Mouse (Mus musculus): ENCODE data around the gene Zcchc13. TPM values are rescaled to one million over a fixed set of nuclear protein-coding genes. Genes with fewer than 3 reads are reported as not detected.
A peak's percentile ranks its signal among the peaks of the same experiment; 100 is the strongest.

The Zcchc13 gene
- not detected for total RNA-seq (2021)
- long read RNA-seq, experiment 1, result 0 reads
- long read RNA-seq, experiment 2, result 0 reads

- no peak within 1 kb of the TSS for H3K27ac ChIP-seq
- intact Hi-C loops (cut with DNase I), result no loop called here
- DNase-seq, result no peak
- H3K4me3 ChIP-seq, result no peak within 1 kb of the TSS
- no peak for TF ChIP-seq CTCF (IDR thresholded peaks at IDR 0.05)
Measured at GRCm38 (mm10) chrX:103630303-103630702, at the start of gene Zcchc13. Gene Zcchc13 (plus strand): TSS chrX:103630586.

DNA sequence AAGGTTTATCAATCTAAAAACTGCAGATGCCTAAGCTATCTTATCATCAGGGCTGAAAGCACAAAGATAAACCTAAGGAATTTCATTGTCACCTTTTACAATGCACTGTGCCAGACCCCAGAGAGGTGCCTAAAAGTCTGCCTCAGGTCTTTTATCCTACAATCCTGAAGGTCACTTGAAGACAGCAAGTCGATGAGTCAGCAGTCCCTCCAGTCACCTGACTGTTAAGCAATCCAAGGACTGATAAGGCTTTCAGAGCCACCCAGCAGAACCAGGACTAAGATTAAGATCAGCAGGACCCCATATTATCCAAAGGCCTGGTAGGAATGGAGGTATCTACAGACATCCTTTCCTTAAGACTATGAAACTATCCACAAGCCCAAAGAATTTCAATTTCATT, 46.1 kb upstream of the Zcchc13 start:
- DNase-seq, result no peak
- intact Hi-C loops (cut with DNase I), result no loop called here
- Histone ChIP-seq H3K4me3 (peak overlapping the region; percentile 48; the same call in 1 of the 2 replicates), H3K27ac (peak overlapping the region; percentile 63)
- TF ChIP-seq CTCF (IDR thresholded peaks at IDR 0.05), result no peak

DNA sequence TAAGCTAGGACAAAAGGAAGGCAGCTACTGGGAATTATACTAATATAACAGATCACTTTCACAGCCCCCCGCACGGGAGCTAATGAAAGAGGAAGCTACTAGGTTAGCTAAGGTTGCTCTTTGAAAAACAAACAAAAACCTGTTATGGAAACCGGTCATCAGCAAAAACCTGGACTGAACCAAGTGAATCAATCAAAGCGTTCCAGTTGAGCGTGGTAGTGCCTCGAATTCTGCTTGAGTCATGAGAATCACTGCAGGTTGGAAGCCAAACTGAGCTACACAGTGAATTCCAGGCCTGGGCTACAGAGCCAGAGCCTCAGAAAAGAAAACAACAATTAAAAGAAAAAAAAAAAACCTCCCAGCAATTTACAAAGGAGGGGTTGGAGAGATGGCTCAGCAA, 38.3 kb upstream of the Zcchc13 start:
- no peak for TF ChIP-seq CTCF (IDR thresholded peaks at IDR 0.05)
- Histone ChIP-seq H3K27ac (peak overlapping the region; percentile 62), H3K4me3 (peak overlapping the region; percentile 24; the same call in 1 of the 2 replicates)
- intact Hi-C loops (cut with DNase I), result no loop called here
- DNase-seq, result no peak

DNA sequence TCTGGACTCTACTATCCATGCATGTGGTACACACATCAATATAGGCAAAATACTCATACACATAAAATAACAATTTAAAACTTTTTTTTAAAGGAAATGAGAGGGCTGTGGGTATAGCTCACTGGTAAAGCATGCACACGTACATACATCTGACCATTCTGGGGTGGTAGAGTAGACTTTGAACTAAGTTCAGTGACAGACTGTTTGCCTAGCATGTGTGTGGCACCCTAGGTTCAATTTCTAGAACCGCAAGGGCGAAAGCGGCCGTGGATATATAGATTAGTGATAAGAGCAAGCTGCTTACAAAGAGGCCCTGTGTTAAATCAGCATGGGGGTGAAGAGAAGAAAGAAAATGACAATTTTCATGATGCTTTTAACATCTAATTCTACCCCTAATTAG, 27.8 kb upstream of the Zcchc13 start:
- TF ChIP-seq CTCF (IDR thresholded peaks at IDR 0.05), result no peak
- Histone ChIP-seq H3K27ac (no peak overlapping the region), H3K4me3 (no peak overlapping the region)
- DNase-seq, result no peak
- intact Hi-C loops (cut with DNase I), result no loop called here

- no peak overlapping the region for H3K27ac ChIP-seq
- no peak for DNase-seq
- intact Hi-C loops (cut with DNase I), result no loop called here
- no peak overlapping the region for H3K4me3 ChIP-seq
- no peak for TF ChIP-seq CTCF (IDR thresholded peaks at IDR 0.05)
Measured at GRCm38 (mm10) chrX:103604211-103604610, 26.2 kb upstream of the Zcchc13 start.

- Histone ChIP-seq H3K4me3 (no peak overlapping the region), H3K27ac (peak overlapping the region; percentile 65)
- no peak for DNase-seq
- no peak for TF ChIP-seq CTCF (IDR thresholded peaks at IDR 0.05)
- intact Hi-C loops (cut with DNase I), result no loop called here
Measured at GRCm38 (mm10) chrX:103605473-103605872, 24.9 kb upstream of the Zcchc13 start.

- Histone ChIP-seq H3K4me3 (no peak overlapping the region), H3K27ac (no peak overlapping the region)
- no peak for DNase-seq
- peak; percentile 50 for TF ChIP-seq CTCF (IDR thresholded peaks at IDR 0.05)
- intact Hi-C loops (cut with DNase I), result no loop called here
Measured at GRCm38 (mm10) chrX:103610401-103610800, 20.0 kb upstream of the Zcchc13 start.

- no peak for TF ChIP-seq CTCF (IDR thresholded peaks at IDR 0.05)
- intact Hi-C loops (cut with DNase I), result no loop called here
- no peak overlapping the region for H3K27ac ChIP-seq
- no peak overlapping the region for H3K4me3 ChIP-seq
- no peak for DNase-seq
Measured at GRCm38 (mm10) chrX:103611462-103611861, 18.9 kb upstream of the Zcchc13 start.

GRCm38 (mm10) chrX:103614700-103615233, 15.6 kb upstream of the Zcchc13 start:
- Histone ChIP-seq H3K27ac (no peak overlapping the region), H3K4me3 (no peak overlapping the region)
- intact Hi-C loops (cut with DNase I), result no loop called here
- TF ChIP-seq CTCF (IDR thresholded peaks at IDR 0.05), result no peak
- DNase-seq, result no peak

- Histone ChIP-seq H3K27ac (peak overlapping the region; percentile 98), H3K4me3 (peak overlapping the region; percentile 80)
- intact Hi-C loops (cut with DNase I), result no loop called here
- no peak for TF ChIP-seq CTCF (IDR thresholded peaks at IDR 0.05)
- no peak for DNase-seq
Measured at GRCm38 (mm10) chrX:103615453-103615852, 14.9 kb upstream of the Zcchc13 start.

GRCm38 (mm10) chrX:103616162-103616535, 14.2 kb upstream of the Zcchc13 start:
- no peak for TF ChIP-seq CTCF (IDR thresholded peaks at IDR 0.05)
- Histone ChIP-seq H3K4me3 (peak overlapping the region; percentile 80), H3K27ac (peak overlapping the region; percentile 98)
- intact Hi-C loops (cut with DNase I), result no loop called here
- peak; percentile 37 for DNase-seq

GRCm38 (mm10) chrX:103616536-103617404, 13.6 kb upstream of the Zcchc13 start:
- DNase-seq, result peak; percentile 82
- peak overlapping the region; percentile 80 for H3K4me3 ChIP-seq
- H3K27ac ChIP-seq, result peak overlapping the region; percentile 98
- intact Hi-C loops (cut with DNase I), result no loop called here
- no peak for TF ChIP-seq CTCF (IDR thresholded peaks at IDR 0.05)

GRCm38 (mm10) chrX:103617405-103618095, 12.8 kb upstream of the Zcchc13 start:
- no peak for TF ChIP-seq CTCF (IDR thresholded peaks at IDR 0.05)
- intact Hi-C loops (cut with DNase I), result no loop called here
- H3K27ac ChIP-seq, result peak overlapping the region; percentile 98
- H3K4me3 ChIP-seq, result peak overlapping the region; percentile 80
- no peak for DNase-seq
